Mouse (Mus musculus) intestine, embryonic 16.5 days (tissue): ENCODE data around the gene Pawr. TPM values are rescaled to one million over a fixed set of nuclear protein-coding genes. Genes with fewer than 3 reads are reported as not detected.

Experiments used
- ATAC-seq: fragments of 200-750 bp; cut with Nextera tagmentation; 2 replicates; pipeline ENCODE4 v1.8.0; 2017; ENCODE audit warnings: moderate TSS enrichment, moderate library complexity
- H3K27ac ChIP-seq: fragments of 300-500 bp; sonication (generic); 2 replicates; pipeline ENCODE4 v1.5.1; 2014; ENCODE audit warnings: mild to moderate bottlenecking, low read length
- H3K27me3 ChIP-seq: fragments of 300-500 bp; sonication (generic); replicated peaks from 2 replicates; pipeline ENCODE4 v1.6.1; 2014; ENCODE audit warnings: low read length, control low read depth, mixed read lengths; ENCODE audit not compliant: control insufficient read depth, insufficient read depth
- H3K36me3 ChIP-seq: fragments of 300-500 bp; sonication (generic); 2 replicates; pipeline ENCODE4 v1.6.1; 2014; ENCODE audit warnings: low read length, control low read depth; ENCODE audit not compliant: control insufficient read depth, insufficient read depth
- H3K4me1 ChIP-seq: fragments of 300-500 bp; sonication (generic); 2 replicates; pipeline ENCODE4 v1.6.1; 2014; ENCODE audit warnings: low read length, control low read depth, mixed read lengths; ENCODE audit not compliant: control insufficient read depth, insufficient read depth
- H3K4me2 ChIP-seq: fragments of 300-500 bp; sonication (generic); 2 replicates; pipeline ENCODE4 v1.6.1; 2014; ENCODE audit warnings: low read depth, low read length, control low read depth
- H3K4me3 ChIP-seq: fragments of 300-500 bp; sonication (generic); 2 replicates; pipeline ENCODE4 v1.5.1; 2014; ENCODE audit warnings: mild to moderate bottlenecking, low read length
- H3K9ac ChIP-seq: fragments of 300-500 bp; sonication (generic); 2 replicates; pipeline ENCODE4 v1.6.1; 2014; ENCODE audit warnings: low read depth, low read length
- H3K9me3 ChIP-seq: fragments of 300-500 bp; sonication (generic); 2 replicates; pipeline ENCODE4 v1.6.1; 2016; ENCODE audit warnings: low read length, control low read depth; ENCODE audit not compliant: control insufficient read depth
- WGBS: fragments of 180-500 bp; shearing (Covaris S2); extraction: QIAGEN DNeasy Blood & Tissue Kit; methylation state at CpG from one replicate; pipeline ENCODE4 v1.1.7; 2014; 5-methylcytosine and 5-hydroxymethylcytosine counted together
- polyA plus RNA-seq: library from polyadenylated mRNA; unstranded; fragments of >200 nt; fragmentation: Nextera tagmentation; extraction: Ambion mirVana; gene quantifications from 2 replicates; pipeline ENCODE4 v1.2.1, GENCODE M21; 2015

Gene Pawr
- polyA plus RNA-seq, 1 experiment from 2014 or later, result 4.5 TPM

DNA sequence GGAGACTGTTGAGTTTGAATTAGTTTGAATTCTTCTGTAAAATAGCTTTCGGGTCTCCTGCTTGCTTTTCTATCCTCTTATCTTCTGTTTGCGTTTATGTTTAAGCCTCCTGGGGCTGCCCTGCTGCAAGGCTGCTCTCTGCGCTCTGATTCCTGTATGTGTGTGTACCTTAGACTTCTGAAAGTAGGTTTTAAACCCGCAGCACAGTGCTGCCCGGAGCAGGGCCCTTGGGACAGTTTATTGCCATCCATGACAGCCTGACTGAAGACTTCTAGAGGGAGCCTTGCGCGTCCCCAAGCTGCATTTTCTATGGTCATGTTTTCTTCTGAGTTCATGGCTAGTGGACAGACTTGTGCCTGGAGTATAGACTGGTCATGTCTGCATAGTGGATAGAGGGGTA is 74.0 kb downstream of the Pawr start:
- WGBS, result 20% methylated on average over 7 of the region's 7 CpGs
- peak overlapping the region; percentile 47 for H3K27ac ChIP-seq
- H3K9ac ChIP-seq, result no peak overlapping the region
- H3K9me3 ChIP-seq, result no peaks in the 10 kb centered on the region
- no peaks in the 10 kb centered on the region for H3K27me3 ChIP-seq
- H3K36me3 ChIP-seq, result no peaks in the 10 kb centered on the region
- peaks cover 15% of the 10 kb centered on the region for H3K4me1 ChIP-seq
- peak; percentile 18; the same call in 1 of the 2 replicates for ATAC-seq
- no peak overlapping the region for H3K4me2 ChIP-seq
- H3K4me3 ChIP-seq, result no peak overlapping the region

DNA sequence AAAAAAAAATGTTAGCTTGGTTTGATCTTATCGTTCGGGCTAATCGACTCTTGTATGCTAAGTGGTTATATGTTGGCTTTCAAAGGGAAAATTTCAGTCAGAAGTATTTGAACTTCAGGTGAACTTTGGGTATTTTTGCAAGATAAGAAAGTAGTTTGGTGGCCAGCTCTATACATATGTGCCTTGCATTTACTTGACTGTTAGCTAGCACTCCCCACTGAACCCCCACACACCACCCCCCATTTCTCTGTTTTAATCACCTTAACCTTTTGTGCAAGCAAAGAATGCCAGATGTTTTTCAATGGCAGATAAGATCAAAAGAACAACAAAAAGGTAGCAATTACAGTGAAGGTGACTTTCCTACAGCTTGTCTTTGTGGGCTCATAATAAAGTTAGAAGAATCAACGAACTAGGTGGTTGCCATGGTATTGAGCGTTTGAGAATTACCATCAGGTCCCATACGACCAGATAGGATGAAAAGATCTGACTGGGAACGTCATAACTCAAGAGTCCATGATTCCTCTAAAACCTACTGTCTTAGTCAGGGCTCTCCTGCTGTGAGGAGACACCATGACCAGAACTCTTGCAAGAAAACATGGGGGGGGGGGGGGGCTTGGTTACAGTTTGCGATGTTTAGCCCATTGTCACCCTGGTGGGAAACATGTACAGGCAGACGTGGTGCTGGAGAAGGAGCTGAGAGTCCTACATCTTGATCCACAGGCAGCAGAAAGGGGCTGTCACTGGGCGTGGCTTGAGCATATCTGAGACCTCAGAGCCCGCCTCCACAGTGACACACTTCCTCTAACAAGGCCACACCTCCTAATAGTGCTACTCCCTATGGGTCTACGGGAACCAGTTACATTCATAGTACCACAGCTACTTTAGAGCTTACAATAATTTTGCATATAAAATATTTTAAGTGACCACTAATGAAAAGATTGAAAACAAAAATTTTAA is 75.2 kb downstream of the Pawr start:
- Histone ChIP-seq H3K4me3 (no peak overlapping the region), H3K27ac (no peak overlapping the region), H3K27me3 (no peaks in the 10 kb centered on the region), H3K36me3 (no peaks in the 10 kb centered on the region), H3K4me2 (no peak overlapping the region), H3K4me1 (peaks cover 15% of the 10 kb centered on the region), H3K9ac (no peak overlapping the region), H3K9me3 (no peaks in the 10 kb centered on the region)
- 68% methylated on average over 12 of the region's 12 CpGs for WGBS
- ATAC-seq, result peak; percentile 40; the same call in 1 of the 2 replicates

DNA sequence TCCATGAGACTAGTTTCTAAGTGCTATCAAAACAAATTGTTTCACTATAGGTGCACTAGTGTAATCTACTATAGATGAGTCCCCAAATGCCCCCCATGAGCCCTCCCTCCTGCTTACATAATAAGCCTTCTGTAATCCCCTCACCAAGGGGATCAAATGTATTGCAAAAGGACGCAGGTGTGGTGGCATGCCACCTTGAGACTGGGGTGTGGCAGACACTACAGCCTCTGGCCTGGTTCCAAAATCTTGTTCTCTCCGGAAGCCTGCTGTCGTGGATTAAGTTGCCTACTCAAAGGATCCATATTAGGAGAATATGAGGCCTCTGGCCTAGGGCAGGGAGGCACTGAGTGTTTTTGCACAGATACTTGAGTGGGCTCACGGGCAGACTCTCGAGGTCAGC is 76.1 kb downstream of the Pawr start:
- Histone ChIP-seq H3K27me3 (no peaks in the 10 kb centered on the region), H3K9ac (no peak overlapping the region), H3K4me3 (no peak overlapping the region), H3K4me2 (peak overlapping the region; percentile 7; the same call in 1 of the 2 replicates), H3K27ac (peak overlapping the region; percentile 27; the same call in 1 of the 2 replicates), H3K36me3 (no peaks in the 10 kb centered on the region), H3K9me3 (no peaks in the 10 kb centered on the region), H3K4me1 (peaks cover 15% of the 10 kb centered on the region)
- ATAC-seq, result peak; percentile 75
- WGBS, result 40% methylated on average over 5 of the region's 5 CpGs

DNA sequence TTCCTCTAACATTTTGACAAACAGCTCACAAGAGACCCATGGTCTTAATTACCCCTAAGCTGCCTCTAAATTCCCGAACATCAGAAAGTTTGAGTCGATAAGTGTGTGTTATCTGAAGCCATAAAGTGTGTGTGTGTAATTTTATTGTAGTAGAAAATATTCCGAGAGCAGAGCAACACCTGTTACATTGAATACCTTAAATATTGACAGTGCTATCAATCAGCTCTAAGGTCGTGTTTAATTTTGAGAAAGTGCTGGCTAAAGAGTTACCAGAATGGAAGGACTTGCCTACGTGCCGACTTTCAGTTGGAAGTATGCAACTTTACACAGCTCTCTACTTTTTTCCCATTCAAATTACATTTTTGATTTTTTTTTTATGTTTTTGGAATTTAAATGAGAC is 76.5 kb downstream of the Pawr start:
- no peak overlapping the region for H3K9ac ChIP-seq
- WGBS, result 54% methylated on average over 6 of the region's 6 CpGs
- peak overlapping the region; percentile 27; the same call in 1 of the 2 replicates for H3K27ac ChIP-seq
- no peaks in the 10 kb centered on the region for H3K9me3 ChIP-seq
- no peak overlapping the region for H3K4me3 ChIP-seq
- H3K4me1 ChIP-seq, result peaks cover 15% of the 10 kb centered on the region
- H3K36me3 ChIP-seq, result no peaks in the 10 kb centered on the region
- no peaks in the 10 kb centered on the region for H3K27me3 ChIP-seq
- ATAC-seq, result peak; percentile 76
- H3K4me2 ChIP-seq, result peak overlapping the region; percentile 7; the same call in 1 of the 2 replicates

DNA sequence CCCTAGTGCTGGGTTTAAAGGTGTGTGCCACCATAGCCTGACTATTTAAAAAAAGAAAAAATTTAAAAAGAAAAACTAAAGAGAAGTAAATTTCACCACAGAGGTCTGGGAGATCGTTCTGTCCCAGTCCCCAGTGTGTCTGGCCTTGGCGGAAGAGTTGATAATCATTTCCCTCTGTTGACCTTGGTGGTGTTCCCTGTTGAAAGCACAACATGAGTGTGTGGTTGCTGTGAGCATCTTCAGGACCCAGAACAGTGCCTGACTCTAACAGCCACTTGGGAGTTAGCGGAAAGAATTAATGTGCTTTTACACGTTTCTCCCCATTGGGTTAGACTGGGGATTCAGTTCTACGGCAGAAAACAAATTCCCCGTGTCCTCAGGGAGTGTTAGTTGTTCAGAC is 77.1 kb downstream of the Pawr start:
- Histone ChIP-seq H3K27ac (no peak overlapping the region), H3K9me3 (no peaks in the 10 kb centered on the region), H3K36me3 (no peaks in the 10 kb centered on the region), H3K27me3 (no peaks in the 10 kb centered on the region), H3K4me1 (peaks cover 15% of the 10 kb centered on the region), H3K9ac (no peak overlapping the region), H3K4me2 (no peak overlapping the region), H3K4me3 (no peak overlapping the region)
- no peak for ATAC-seq
- WGBS, result 75% methylated on average over 6 of the region's 6 CpGs

DNA sequence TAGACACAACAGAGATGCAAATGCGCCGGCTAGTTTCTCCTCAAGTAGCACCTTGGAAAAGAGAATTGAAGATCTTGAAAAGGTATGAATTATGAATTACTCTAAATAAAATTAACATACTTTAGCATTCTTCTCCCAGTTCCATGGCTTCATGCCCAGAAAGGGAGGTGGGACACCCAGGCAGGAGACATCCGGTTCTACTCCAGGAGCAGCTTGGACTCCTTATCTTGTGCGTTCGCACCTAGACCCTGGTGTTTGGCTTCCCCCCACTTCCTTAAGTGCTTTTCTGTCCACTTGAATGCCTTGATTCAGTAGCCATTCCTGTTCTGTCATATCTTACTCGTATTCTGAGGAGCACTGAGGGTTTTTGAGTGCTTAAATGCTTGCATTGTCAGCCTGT is 77.6 kb downstream of the Pawr start:
- 81% methylated on average over 6 of the region's 6 CpGs for WGBS
- ATAC-seq, result no peak
- no peaks in the 10 kb centered on the region for H3K27me3 ChIP-seq
- peaks cover 12% of the 10 kb centered on the region for H3K4me1 ChIP-seq
- no peak overlapping the region for H3K4me2 ChIP-seq
- peaks cover under 1% of the 10 kb centered on the region; the same call in 1 of the 2 replicates for H3K36me3 ChIP-seq
- no peaks in the 10 kb centered on the region for H3K9me3 ChIP-seq
- no peak overlapping the region; the same call in 1 of the 2 replicates for H3K9ac ChIP-seq
- H3K27ac ChIP-seq, result no peak overlapping the region
- no peak overlapping the region for H3K4me3 ChIP-seq

DNA sequence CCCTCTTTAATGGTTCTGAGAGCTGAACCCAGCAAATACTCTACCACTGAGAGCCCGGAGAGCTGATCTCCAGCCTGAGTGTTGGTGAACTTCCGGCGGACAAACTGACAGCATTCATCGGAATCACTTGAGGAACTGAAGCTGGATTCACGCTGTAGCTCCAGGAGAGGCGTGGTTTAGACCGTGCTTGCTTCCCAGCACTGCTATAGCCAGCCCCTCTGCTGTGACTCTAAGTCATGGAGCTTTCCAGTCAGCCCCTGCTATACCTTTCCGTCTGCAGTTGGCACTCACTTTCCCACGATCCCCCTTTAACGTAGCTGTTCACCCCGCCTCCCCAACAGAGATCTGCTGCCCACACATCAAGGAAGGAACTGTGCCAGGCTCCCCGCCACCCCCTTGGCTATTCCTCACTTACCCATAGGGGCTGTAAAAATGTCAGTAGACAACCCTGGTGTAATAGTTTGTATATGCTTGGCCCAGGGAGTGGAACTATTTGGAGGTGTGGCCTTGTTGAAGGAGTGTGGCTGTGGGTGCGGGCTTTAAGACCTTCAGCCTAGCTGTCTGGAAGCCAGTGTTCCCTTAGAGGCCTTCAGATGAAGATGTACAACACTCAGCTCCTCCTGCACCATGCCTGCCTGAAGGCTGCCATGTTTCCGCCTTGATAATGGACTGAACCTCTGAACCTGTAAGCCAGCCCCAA is 83.2 kb downstream of the Pawr start:
- WGBS, result 84% methylated on average over 14 of the region's 14 CpGs
- H3K27ac ChIP-seq, result no peak overlapping the region
- no peaks in the 10 kb centered on the region for H3K27me3 ChIP-seq
- no peak overlapping the region for H3K9ac ChIP-seq
- H3K36me3 ChIP-seq, result peaks cover 3% of the 10 kb centered on the region; the same call in 1 of the 2 replicates
- no peaks in the 10 kb centered on the region for H3K9me3 ChIP-seq
- no peak overlapping the region for H3K4me2 ChIP-seq
- H3K4me3 ChIP-seq, result no peak overlapping the region
- peak; percentile 33; the same call in 1 of the 2 replicates for ATAC-seq
- H3K4me1 ChIP-seq, result no peaks in the 10 kb centered on the region

DNA sequence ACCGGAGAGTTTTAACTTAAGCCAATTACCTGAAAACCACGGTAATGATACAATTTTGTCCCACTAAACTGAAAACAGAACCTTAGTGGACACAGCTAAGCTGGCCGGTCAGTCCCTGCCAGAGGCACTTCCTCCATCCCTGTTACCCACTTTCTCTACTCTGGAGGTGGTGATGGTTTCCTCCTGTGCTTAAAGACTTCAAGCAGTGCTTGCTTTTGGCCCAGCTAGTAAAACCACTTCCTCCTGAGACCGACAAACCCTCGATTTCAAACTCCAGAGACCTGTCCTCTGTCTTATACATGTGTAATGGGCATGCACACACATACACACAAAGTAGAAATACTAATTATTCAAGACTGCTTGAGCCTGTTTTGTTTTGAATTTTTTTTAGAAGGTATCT is 85.5 kb downstream of the Pawr start:
- no peak for ATAC-seq
- no peak overlapping the region for H3K9ac ChIP-seq
- H3K27ac ChIP-seq, result no peak overlapping the region
- no peaks in the 10 kb centered on the region for H3K27me3 ChIP-seq
- no peaks in the 10 kb centered on the region for H3K9me3 ChIP-seq
- WGBS, result 86% methylated on average over 5 of the region's 5 CpGs
- H3K36me3 ChIP-seq, result peaks cover 3% of the 10 kb centered on the region; the same call in 1 of the 2 replicates
- H3K4me2 ChIP-seq, result no peak overlapping the region
- H3K4me1 ChIP-seq, result no peaks in the 10 kb centered on the region
- no peak overlapping the region for H3K4me3 ChIP-seq

DNA sequence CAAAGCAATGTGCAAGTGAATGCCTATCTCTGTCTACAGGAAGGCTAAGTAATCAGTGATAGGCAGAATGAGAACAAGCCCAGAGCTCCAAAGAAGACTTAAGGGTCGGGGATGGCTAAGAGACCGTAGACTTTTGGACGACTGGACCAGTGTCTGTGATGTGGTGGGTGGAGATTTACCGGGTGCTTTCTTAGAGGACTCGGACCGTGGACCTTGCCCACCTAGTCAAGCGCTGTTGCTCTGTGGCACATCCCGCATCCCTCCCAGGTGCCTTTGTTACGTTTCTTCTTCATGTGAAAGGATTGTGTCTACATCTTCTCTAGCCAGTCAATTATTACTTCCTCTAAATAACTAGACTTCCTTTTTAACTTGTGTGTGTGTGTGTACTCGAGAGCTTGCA is 98.6 kb downstream of the Pawr start:
- ATAC-seq, result no peak
- Histone ChIP-seq H3K27ac (no peak overlapping the region), H3K4me2 (no peak overlapping the region), H3K9me3 (no peaks in the 10 kb centered on the region), H3K4me1 (0 out of 2 replicates have a peak, but pooled peaks cover 4% of the 10 kb centered on the region), H3K36me3 (no peaks in the 10 kb centered on the region), H3K27me3 (no peaks in the 10 kb centered on the region), H3K9ac (no peak overlapping the region), H3K4me3 (no peak overlapping the region)
- WGBS, result 93% methylated on average over 10 of the region's 10 CpGs
